Mouse (Mus musculus): ENCODE results near the gene Catsper1.

Gene Catsper1

GRCm38 (mm10) chr19:5353609-5354008 lies 18.1 kb downstream of the Catsper1 start:
- no peak for DNase-seq (ENCODE audit: inconsistent ontology term)

- no peak for DNase-seq (ENCODE audit: inconsistent ontology term)
Observed at GRCm38 (mm10) chr19:5356080-5356479, 20.5 kb downstream of the Catsper1 start.

- no peak for DNase-seq (ENCODE audit: inconsistent ontology term)
Observed at GRCm38 (mm10) chr19:5362186-5362585, 26.6 kb downstream of the Catsper1 start.

GRCm38 (mm10) chr19:5364124-5364523 lies 28.6 kb downstream of the Catsper1 start:
- no peak for DNase-seq (ENCODE audit: inconsistent ontology term)

- no peak for DNase-seq (ENCODE audit: inconsistent ontology term)
Observed at GRCm38 (mm10) chr19:5365751-5366150, 30.2 kb downstream of the Catsper1 start.

GRCm38 (mm10) chr19:5366175-5367052 lies 30.9 kb downstream of the Catsper1 start, which contains the start of gene Eif1ad:
TSS of gene Eif1ad (plus strand) at chr19:5366741.
- DNase-seq (ENCODE audit: inconsistent ontology term): peak; percentile 97

GRCm38 (mm10) chr19:5367053-5367359 lies 31.5 kb downstream of the Catsper1 start, which contains the start of gene Banf1:
TSS of gene Banf1 (minus strand) at chr19:5367168.
- no peak for DNase-seq (ENCODE audit: inconsistent ontology term)

GRCm38 (mm10) chr19:5367455-5367854 lies 31.9 kb downstream of the Catsper1 start:
- no peak for DNase-seq (ENCODE audit: inconsistent ontology term)

- DNase-seq (ENCODE audit: inconsistent ontology term): no peak
Observed at GRCm38 (mm10) chr19:5370932-5371331, 35.4 kb downstream of the Catsper1 start.

GRCm38 (mm10) chr19:5372724-5373123 lies 37.2 kb downstream of the Catsper1 start:
- DNase-seq (ENCODE audit: inconsistent ontology term): no peak

GRCm38 (mm10) chr19:5374177-5374576 lies 38.6 kb downstream of the Catsper1 start:
- no peak for DNase-seq (ENCODE audit: inconsistent ontology term)

- DNase-seq (ENCODE audit: inconsistent ontology term): no peak
Observed at GRCm38 (mm10) chr19:5374748-5375147, 39.2 kb downstream of the Catsper1 start.

- DNase-seq (ENCODE audit: inconsistent ontology term): no peak
Observed at GRCm38 (mm10) chr19:5377446-5377845, 41.9 kb downstream of the Catsper1 start.

- DNase-seq (ENCODE audit: inconsistent ontology term): no peak
Observed at GRCm38 (mm10) chr19:5383326-5383725, 47.8 kb downstream of the Catsper1 start.

GRCm38 (mm10) chr19:5384715-5385114 lies 49.2 kb downstream of the Catsper1 start:
- DNase-seq (ENCODE audit: inconsistent ontology term): no peak

- peak; percentile 64 for DNase-seq (ENCODE audit: inconsistent ontology term)
Observed at GRCm38 (mm10) chr19:5388011-5388441, 52.5 kb downstream of the Catsper1 start.

GRCm38 (mm10) chr19:5388588-5389242 lies 53.2 kb downstream of the Catsper1 start, which contains the start of gene Sart1:
TSS of gene Sart1 (minus strand) at chr19:5388703.
- DNase-seq (ENCODE audit: inconsistent ontology term): peak; percentile 95

- no peak for DNase-seq (ENCODE audit: inconsistent ontology term)
Observed at GRCm38 (mm10) chr19:5389647-5390046, 54.1 kb downstream of the Catsper1 start.

GRCm38 (mm10) chr19:5390416-5390815 lies 54.9 kb downstream of the Catsper1 start:
- no peak for DNase-seq (ENCODE audit: inconsistent ontology term)

- DNase-seq (ENCODE audit: inconsistent ontology term): peak; percentile 94
Observed at GRCm38 (mm10) chr19:5392892-5393291, 57.4 kb downstream of the Catsper1 start.

Data from Muller cell, postnatal 12 days (primary cell).